Mouse (Mus musculus) MEL (cell line): ENCODE data around the gene Erg.

ENCODE experiments used
- BHLHE40 ChIP-seq: IDR thresholded peaks from 2 replicates; pipeline ENCODE4 v1.6.1; 2012; ENCODE audit warnings: low read depth, mild to moderate bottlenecking, inconsistent platforms, low read length, improper control_type of control experiment, borderline replicate concordance
- CTCF ChIP-seq, 3 experiments: IDR thresholded peaks in 2 of 3; conservative IDR thresholded peaks in 1 of 3; 2 replicates each; pipeline ENCODE4 v1.5.1; 2011 to 2012; ENCODE audit warnings: low read length in 3 of 3, low read depth in 2 of 3, mild to moderate bottlenecking in 2 of 3, improper control_type of control experiment in 1 of 3, inconsistent platforms in 1 of 3, mixed read lengths in 1 of 3, moderate library complexity in 1 of 3; ENCODE audit not compliant: control insufficient read depth in 1 of 3, insufficient read depth in 1 of 3, poor library complexity in 1 of 3, severe bottlenecking in 1 of 3
- E2F4 ChIP-seq: IDR thresholded peaks from 2 replicates; pipeline ENCODE4 v1.6.1; 2011; ENCODE audit warnings: low read depth, low read length, improper control_type of control experiment, borderline replicate concordance
- ELF1 ChIP-seq: IDR thresholded peaks from 2 replicates; pipeline ENCODE4 v1.6.1; 2014; ENCODE audit warnings: low read depth, mild to moderate bottlenecking, inconsistent platforms, low read length, improper control_type of control experiment, moderate library complexity
- MEF2A ChIP-seq: IDR thresholded peaks from 2 replicates; pipeline ENCODE4 v1.6.1; 2014; ENCODE audit warnings: low read depth, mild to moderate bottlenecking, inconsistent platforms, low read length, improper control_type of control experiment; ENCODE audit not compliant: poor library complexity, insufficient replicate concordance, severe bottlenecking; ENCODE audit errors: extremely low read depth
- MYC ChIP-seq: IDR thresholded peaks from 2 replicates; pipeline ENCODE4 v1.6.1; 2011; ENCODE audit warnings: low read depth, mild to moderate bottlenecking, low read length, improper control_type of control experiment, moderate library complexity
- SMC3 ChIP-seq: IDR thresholded peaks from 2 replicates; pipeline ENCODE4 v1.6.1; 2011; ENCODE audit warnings: low read depth, low read length, improper control_type of control experiment
- TBP ChIP-seq: IDR thresholded peaks from 2 replicates; pipeline ENCODE4 v1.8.0; 2011; ENCODE audit warnings: low read depth, low read length, improper control_type of control experiment
- USF1 ChIP-seq: IDR thresholded peaks from 2 replicates; pipeline ENCODE4 v1.6.1; 2014; ENCODE audit warnings: low read depth, mild to moderate bottlenecking, inconsistent platforms, low read length, improper control_type of control experiment, moderate library complexity

DNA sequence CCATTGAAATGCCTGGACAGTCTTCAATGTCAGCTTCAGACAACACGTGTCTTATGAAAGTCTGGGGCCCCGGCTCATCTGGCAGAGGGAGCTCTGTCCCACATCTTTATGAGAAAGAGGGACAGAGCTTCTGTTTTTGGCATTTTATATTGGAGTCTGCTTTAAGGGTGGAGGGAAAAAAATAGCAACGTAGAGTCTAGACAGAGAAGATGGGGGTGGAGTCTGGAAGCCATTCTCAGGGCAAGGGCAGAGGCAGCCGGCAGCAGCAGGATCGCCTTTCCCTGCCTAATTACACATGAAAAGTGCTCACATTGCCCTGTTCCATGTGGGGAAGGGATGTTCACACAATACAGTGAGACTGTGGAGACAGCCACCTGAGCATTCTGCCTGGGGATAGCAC, 16.1 kb upstream of the Erg start:
- no peak for TF ChIP-seq CTCF (IDR thresholded peaks at IDR 0.05 in 2 of 3, conservative IDR thresholded peaks at IDR 0.05 in 1 of 3; ENCODE audit: control insufficient read depth in 1 of 3, insufficient read depth in 1 of 3, low read depth in 2 of 3, low read length in 3 of 3, poor library complexity in 1 of 3, severe bottlenecking in 1 of 3)
- no peak for TF ChIP-seq MEF2A
- TF ChIP-seq BHLHE40 = no peak
- TF ChIP-seq USF1 = no peak
- TF ChIP-seq E2F4 = no peak
- no peak for TF ChIP-seq SMC3
- TF ChIP-seq MYC = no peak
- no peak for TF ChIP-seq TBP
- TF ChIP-seq ELF1 = no peak
